Mouse (Mus musculus) cerebellum, postnatal 10 days (tissue): Measurements from ENCODE around the gene Mpzl3.

Source experiments
- DNase-seq, 2 experiments: peaks; one replicate each; pipeline ENCODE4 v3.0.0; 2021; ENCODE audit warnings: mixed read lengths in 2 of 2

Mpzl3 gene

DNA sequence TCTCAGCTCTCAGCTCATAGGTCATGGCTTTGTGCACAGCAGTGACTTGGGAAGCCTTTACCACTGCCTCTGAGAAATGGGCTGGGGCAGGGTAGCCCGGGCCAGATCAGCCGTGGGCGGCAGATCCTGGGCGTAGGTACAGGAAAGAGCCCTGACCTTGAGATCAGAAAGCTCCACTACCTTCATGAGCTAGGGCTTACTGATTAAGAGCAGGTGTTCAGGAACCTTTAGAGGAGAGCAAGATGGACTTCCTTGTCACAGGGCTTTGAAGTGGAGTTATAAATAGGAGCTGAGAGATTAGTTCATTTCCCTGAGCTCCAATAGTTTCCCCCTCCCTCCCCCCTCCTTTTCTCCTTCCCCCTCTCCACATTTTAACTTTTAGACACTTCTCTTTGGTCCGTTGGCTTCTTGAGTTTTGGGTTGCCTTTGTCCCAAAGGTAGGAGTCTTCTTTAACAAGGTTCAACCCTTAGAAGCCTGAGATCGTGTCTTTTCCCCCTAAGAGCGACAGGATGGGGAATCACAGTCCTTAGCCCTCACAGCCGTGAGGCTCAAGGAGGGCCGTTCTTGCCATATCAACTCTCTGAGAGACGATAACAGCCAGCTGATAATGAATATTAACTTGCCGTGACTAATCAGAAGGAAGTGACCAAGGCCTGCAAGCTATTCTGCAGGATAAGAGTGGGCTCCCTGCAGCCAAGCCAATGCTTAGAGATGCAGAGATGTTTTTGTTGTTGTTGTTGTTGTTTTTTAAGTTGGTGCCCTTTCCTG, 48.4 kb downstream of the Mpzl3 start:
- DNase-seq = no peak

DNA sequence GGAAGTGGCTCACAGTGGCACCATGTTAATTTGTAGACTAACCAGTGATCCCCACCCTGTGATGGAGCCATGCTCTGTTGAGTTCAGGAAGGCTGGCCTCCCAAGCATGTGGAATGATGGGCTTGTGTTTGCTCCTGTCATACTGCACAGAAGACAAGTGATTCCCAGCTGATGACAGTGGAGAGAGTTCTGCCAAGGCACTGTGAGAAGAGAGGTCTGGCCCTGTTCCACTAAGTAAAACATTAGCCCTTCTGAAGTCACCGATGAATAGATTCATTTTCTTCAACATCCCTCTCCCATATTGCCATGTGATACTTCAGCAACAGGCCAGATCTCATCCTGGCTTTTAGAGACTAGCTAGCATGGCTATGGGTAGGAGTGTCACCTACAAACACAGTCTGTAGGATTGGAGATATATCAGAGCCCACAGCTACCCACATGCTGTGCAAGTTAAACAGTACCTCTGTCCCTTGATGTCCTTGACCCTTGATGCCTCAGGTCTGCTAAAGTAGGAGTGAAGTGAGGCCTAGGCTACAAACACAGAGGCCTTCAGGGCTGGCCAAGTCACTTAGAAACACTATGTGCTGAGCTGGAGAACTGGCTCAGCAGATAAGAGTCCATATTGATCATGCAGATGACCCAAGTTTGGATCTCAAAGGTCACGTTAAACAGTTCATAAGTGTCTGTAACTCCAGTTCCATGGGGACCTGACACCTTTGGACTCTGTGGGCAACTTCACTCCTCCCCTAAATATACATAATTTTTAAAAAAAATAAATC, 50.8 kb downstream of the Mpzl3 start:
- no peak for DNase-seq

DNA sequence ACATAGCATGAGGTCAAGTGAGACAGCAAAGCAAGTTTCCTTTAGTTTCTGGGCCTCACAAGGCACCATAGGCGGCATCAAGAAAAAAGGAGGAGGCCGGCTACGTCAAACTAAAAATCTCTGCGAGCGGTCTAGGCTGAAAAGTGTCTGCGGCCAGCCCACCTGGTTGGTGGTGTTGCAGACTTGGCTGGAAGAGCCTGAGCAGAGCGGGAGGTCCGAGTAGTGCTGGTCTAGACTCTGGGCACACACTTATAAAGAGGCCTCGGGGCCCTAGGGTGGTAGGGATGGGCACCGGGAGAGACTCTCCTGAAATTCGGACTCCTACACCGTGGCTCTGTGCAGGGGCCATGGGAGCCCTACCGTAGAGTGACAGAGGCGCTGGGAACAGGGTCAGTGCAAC, 60.7 kb downstream of the Mpzl3 start:
- DNase-seq = peak; percentile 82 to 84

DNA sequence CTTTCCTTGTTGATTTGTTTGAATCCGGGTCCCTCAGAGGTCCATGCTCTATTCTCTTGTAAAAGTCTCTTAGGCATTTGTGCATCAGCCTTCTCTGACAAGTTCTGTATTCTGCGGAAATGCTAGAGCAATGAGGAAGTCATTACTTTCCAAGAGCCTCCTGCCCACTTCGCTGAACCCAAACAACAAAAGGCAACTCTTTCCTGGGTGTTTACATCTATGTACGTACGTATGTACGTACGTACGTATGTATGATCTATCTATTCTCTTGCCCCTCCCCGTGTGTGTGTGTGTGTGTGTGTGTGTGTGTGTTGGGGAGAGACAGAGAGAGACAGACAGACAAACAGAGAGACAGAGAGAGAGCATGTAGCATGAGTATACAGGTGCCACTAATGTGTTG, 61.8 kb downstream of the Mpzl3 start:
- DNase-seq = no peak

DNA sequence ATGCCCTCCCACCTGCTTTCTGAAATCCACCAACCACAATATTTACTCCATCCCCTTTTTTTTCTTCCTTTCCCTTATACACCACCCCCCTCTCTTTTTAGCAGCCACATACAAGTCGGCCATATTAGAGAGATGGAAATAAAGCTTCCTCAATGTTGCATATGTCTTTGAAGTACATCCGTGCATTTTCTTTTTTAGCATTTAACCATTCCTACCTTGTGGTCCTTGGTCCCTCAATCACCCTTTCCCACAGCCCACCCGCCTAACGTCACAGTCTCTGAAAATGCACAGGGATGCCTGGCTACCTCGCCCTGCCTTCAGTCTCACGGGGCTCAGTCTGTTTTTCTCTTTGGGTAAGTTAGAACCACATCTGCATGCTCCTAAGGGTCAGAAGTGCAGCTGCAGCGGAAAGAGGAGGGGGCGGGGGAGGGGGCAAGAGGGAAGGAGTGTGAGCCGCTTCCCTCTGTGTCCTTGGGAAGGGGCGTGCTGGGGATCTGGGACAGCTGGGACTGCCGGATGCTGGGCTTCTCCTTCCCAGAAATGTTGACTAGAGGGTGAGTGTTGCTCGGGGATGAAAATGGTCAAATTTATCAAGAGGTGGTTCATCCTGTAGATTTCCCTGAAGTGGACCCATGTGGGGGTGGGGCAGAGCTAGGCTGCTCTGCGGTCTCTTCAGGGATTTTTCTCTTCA, 62.9 kb downstream of the Mpzl3 start, which contains the start of gene Scn2b:
Scn2b (plus strand) TSS at position 42 of the 691 bp plus-strand sequence.
- peak; percentile 55 to 71 for DNase-seq

DNA sequence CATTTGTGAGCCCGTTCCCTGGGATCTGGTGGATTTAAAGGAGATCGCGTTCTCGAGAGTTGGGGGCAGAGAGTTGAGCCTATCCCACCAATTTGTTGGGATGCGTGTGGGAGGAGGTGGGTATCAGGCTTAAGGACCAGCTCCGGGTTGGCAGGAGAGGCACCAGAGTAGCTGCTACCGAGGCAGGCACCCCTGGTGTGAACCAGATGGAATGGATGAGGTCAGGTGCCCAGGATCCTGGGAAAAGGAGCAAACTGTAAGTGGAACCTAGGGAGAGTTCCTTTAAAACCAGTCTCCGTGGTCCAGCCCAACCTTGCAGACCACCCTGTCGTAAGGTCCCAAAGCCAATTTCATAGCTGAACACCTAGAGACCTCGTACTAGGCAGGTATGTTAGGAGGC, 63.6 kb downstream of the Mpzl3 start:
- DNase-seq = peak; percentile 85 to 86

DNA sequence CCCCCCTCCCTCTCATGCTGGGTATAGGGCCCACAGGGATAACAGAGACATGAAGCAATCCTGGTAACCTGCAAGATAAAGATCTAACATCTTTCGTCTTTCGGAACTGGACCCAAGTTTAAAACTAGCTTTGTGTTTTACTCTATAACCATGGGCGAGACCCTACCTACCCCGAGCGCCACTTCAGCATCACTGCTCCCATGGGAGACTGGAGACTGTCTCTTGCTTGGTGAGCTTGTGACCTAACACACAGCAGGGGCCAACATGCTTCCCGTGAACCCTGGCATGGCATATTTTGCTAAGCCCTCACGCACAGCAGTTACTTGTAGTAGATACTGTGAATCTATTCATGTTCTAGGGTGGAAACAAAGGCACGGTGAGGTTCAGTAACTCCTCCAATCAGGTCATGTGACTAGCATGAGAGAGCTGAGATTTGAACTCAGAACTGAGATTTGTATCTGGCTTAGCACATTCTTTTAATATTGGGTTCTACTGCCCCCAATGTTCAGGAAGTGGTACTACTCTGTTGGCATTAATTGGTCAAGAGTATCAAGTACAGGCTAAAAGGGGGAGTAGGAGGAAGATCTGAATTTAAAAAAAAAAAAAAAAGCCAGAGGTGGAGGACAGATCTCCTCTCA, 64.4 kb downstream of the Mpzl3 start:
- DNase-seq = peak in 1 of 2 experiments; percentile 32

DNA sequence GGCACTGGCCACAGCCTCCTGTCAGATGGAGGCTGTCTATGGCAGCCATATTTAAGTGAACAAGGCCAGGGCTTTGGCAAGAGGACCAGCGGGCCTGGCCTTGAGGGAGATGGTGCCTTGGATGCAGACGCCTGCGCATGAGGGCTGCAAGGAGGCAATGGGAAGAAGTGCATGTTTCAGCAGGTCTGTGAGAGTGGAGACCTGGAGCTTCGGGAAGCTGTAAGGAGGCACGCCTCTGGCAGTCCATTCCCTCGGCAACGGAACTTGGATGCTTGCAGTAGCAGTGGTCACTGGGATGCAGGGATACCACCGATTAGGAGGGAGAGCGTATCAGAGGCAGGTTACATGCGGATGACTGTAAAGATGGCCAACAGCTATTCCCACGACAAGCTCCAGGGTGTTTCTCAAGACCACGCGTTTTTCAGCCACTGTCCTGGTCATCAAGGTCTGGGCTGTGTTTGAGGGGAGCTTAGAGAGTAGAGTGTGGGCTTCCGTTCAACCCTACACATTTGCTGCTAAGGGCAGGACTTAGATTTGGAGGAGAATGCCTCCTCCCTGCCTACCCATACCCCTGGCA, 65.1 kb downstream of the Mpzl3 start:
- DNase-seq = peak in 1 of 2 experiments; percentile 28

DNA sequence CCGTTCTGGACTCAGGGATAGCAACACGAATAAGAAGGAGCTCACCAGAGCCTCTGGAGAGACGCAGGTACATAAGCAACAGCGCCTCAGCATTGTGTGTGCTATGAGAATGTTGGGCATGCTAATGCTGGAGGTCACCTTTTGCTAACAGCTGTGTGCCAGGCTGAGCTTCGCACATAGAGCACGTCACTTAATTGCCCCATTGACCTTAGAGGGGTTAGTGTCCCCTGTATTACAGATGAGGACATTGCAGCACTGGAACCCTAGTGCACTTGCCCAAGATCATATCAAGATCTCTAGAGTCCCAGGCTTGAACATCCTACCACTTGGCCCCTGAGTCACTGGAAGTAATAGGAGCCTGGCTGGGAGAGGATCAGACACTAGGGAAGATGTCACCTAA, 65.6 kb downstream of the Mpzl3 start:
- no peak for DNase-seq

DNA sequence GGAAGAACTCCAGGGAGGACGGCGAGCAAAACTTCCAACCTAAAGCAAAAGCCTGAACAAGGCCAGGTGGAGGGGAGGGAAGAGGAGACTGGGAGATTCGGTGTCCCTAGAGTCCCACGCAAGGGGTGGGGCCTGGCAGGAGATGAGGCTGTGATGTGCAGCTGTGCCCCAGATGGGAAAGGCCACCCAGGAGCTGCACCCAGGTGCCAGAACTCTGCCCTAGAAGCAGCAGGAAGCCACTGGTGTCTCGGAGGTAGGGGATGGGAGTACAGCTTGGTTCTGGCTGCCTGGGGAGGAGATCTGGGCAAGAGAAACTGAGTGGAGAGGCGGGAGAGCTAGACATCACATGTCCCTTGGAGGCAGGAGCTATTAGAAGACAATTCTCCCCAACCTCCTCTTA, 66.0 kb downstream of the Mpzl3 start:
- peak in 1 of 2 experiments; percentile 31 for DNase-seq

DNA sequence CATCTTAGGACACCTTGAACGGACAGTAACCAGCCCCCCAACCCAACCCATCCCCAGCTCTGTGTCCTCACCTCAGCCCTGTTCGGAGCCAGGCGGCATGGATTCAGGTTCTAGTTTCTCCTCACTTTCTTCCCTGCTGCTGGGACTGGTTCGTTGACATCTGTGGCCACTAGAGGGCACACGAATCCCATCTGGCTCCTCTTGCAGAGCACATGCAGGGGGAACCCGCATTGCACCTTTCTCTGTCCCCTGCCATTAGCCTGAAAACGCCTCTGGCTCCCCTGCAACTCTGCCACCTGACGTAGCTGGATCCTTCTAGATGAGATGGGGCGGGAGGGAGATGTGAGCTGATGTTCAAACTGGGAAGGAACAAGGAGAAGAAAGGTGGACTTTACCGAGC, 66.8 kb downstream of the Mpzl3 start:
- DNase-seq = peak; percentile 88 to 91

DNA sequence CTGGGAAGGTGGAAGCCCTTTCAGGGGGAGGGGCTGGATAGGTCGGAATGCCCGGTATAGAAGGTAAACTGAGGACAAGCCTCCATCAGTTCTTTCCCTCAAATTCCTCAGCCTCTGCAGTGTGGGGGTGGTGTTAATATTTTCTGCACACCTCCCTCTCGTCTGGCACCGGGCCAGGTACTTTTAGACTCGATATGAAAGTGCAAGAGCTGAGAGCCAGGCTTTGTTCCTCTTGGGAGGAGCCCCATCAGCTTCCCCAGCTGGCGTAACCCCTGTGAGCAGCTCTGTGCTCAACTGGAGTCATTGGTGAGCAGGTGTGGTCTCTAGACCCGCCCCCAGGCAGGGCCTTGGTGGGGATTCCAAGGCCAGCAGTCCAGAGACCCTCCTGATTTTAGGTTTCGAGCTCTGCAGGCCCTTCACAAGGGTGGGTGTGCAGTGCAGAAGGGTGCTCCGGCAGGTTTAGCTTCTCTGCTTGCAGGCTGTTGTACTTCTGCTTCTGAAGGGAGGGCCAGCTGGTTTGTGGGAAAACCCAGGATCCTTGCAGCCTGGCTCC, 67.3 kb downstream of the Mpzl3 start:
- DNase-seq = peak; percentile 49 to 61

DNA sequence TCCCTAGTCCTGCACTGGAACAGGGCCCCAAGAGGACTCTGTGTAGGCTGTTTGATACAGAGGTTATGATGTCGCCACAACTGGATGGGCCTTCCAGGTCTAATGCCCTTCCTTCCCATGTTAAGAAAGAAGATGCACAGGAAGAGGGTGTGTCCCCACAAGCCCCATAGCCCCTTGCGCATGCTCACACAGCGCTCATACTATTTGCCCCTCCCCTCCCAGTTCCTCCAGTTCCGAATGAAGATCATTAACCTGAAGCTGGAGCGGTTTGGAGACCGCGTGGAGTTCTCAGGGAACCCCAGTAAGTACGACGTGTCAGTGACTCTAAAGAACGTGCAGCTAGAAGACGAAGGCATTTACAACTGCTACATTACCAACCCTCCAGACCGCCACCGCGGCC, 70.2 kb downstream of the Mpzl3 start:
- DNase-seq = no peak

DNA sequence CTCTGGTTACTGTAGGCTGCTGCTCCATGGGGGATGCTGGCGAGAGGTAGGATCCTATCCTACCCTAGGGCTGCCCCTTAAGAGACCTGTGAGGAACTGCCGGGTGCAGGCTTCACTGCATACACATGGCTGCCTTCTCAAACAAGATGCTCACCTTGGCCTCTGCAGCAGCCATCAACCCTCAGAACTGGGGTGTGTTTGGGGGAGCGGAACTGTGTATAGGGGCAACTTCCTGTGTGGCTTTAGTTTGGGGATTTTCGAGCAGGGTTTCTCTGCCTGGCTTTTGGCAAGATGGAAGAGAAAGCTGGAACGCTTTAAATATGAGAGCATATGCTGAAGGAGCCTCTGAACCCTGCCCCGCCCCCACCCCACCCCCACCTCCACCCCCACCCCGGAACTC, 72.0 kb downstream of the Mpzl3 start:
- no peak for DNase-seq
